Mouse (Mus musculus): Measurements from ENCODE around the gene Fzr1.
A peak's percentile ranks its signal among the peaks of the same experiment; 100 is the strongest.

Gene Fzr1

GRCm38 (mm10) chr10:81377793-81378552 lies at the start of gene Fzr1:
Fzr1 (minus strand) TSS chr10:81378516.
- no peak for DNase-seq

GRCm38 (mm10) chr10:81427804-81428506 lies 49.6 kb upstream of the Fzr1 start:
- DNase-seq: no peak

GRCm38 (mm10) chr10:81427327-81427726 lies 49.0 kb upstream of the Fzr1 start:
- no peak for DNase-seq

- DNase-seq: peak; percentile 77
Observed at GRCm38 (mm10) chr10:81426897-81427296, 48.6 kb upstream of the Fzr1 start.

- DNase-seq: peak; percentile 15
Observed at GRCm38 (mm10) chr10:81426081-81426671, 47.9 kb upstream of the Fzr1 start.

GRCm38 (mm10) chr10:81425236-81425850 lies 47.0 kb upstream of the Fzr1 start:
- DNase-seq: peak; percentile 16

- DNase-seq: peak; percentile 46
Observed at GRCm38 (mm10) chr10:81424246-81425051, 46.1 kb upstream of the Fzr1 start.

GRCm38 (mm10) chr10:81423476-81424245 lies 45.3 kb upstream of the Fzr1 start:
- no peak for DNase-seq

- no peak for DNase-seq
Observed at GRCm38 (mm10) chr10:81422661-81423217, 44.4 kb upstream of the Fzr1 start.

- peak; percentile 27 for DNase-seq
Observed at GRCm38 (mm10) chr10:81422191-81422590, 43.9 kb upstream of the Fzr1 start.

- peak; percentile 1 for DNase-seq
Observed at GRCm38 (mm10) chr10:81421797-81422100, 43.4 kb upstream of the Fzr1 start.

GRCm38 (mm10) chr10:81421041-81421796 lies 42.9 kb upstream of the Fzr1 start:
- DNase-seq: peak; percentile 0

- peak; percentile 45 for DNase-seq
Observed at GRCm38 (mm10) chr10:81420191-81420767, 42.0 kb upstream of the Fzr1 start.

GRCm38 (mm10) chr10:81419111-81419928 lies 41.0 kb upstream of the Fzr1 start:
- DNase-seq: no peak

- DNase-seq: no peak
Observed at GRCm38 (mm10) chr10:81418216-81419070, 40.1 kb upstream of the Fzr1 start.

GRCm38 (mm10) chr10:81417227-81418215 lies 39.2 kb upstream of the Fzr1 start:
- DNase-seq: no peak

- DNase-seq: peak; percentile 83
Observed at GRCm38 (mm10) chr10:81416581-81417226, 38.4 kb upstream of the Fzr1 start.
